Comparison of ENCODE assay signal across 17 mouse cellular contexts in genomic region chr9:92511696-92512095, GRCm38 (mm10).
"Had no signal": no experiment of that assay in that cellular context is flagged by ENCODE, and none has a peak within 500 bp of the region (broad histone marks: within the 10 kb centered on the region; RNA-seq: fewer than 3 reads in every experiment).

No protein-coding gene starts in this region.

- H3K4me3 ChIP-seq: midbrain, embryonic 10.5 days; midbrain, embryonic 12.5 days; neural tube, embryonic 13.5 days; neural tube, embryonic 15.5 days had no signal

- DNase-seq: lung, adult 18-20 months; lung, postnatal 10 days; lung, postnatal 4 days; midbrain, embryonic 14.5 days; retina, postnatal 1 day; right cerebral cortex, adult 18-20 months; right cerebral cortex, postnatal 25 days; right cerebral cortex, postnatal 4 days; spleen, adult 18-20 months; thymus, adult 18-20 months; thymus, postnatal 14 days; thymus, postnatal 36 days had no signal

- H3K27me3 ChIP-seq: midbrain, embryonic 12.5 days; neural tube, embryonic 13.5 days; neural tube, embryonic 15.5 days had no signal

- H3K27ac ChIP-seq: midbrain, embryonic 10.5 days; midbrain, embryonic 12.5 days; neural tube, embryonic 13.5 days; neural tube, embryonic 15.5 days had no signal

- H3K4me2 ChIP-seq: lung, embryonic 14.5 days; midbrain, embryonic 12.5 days; neural tube, embryonic 13.5 days; neural tube, embryonic 15.5 days had no signal

- H3K9me3 ChIP-seq: midbrain, embryonic 10.5 days; midbrain, embryonic 12.5 days; neural tube, embryonic 15.5 days had no signal

- H3K36me3 ChIP-seq: midbrain, embryonic 10.5 days; midbrain, embryonic 12.5 days; neural tube, embryonic 13.5 days; neural tube, embryonic 15.5 days had no signal

- H3K9ac ChIP-seq: lung, embryonic 14.5 days; midbrain, embryonic 12.5 days; neural tube, embryonic 13.5 days; neural tube, embryonic 15.5 days had no signal

- H3K4me1 ChIP-seq: midbrain, embryonic 10.5 days; midbrain, embryonic 12.5 days; neural tube, embryonic 13.5 days; neural tube, embryonic 15.5 days had no signal
